Comparison of ENCODE assay signal across 13 mouse cellular contexts in genomic region chr4:136934746-136935613, GRCm38 (mm10). TPM values are rescaled to one million over a fixed set of nuclear protein-coding genes. Genes with fewer than 3 reads are reported as not detected.
A peak's percentile ranks its signal among the peaks of the same experiment; 100 is the strongest.
DNase-seq lines count a peak whose midpoint lies in the region; ATAC-seq lines count a peak whose summit lies in the region.
"Had no signal": no experiment of that assay in that cellular context is flagged by ENCODE, and none has a peak within 500 bp of the region (broad histone marks: within the 10 kb centered on the region; RNA-seq: fewer than 3 reads in every experiment).

No protein-coding gene starts in this region.

- intact Hi-C loops in gastrocnemius, postnatal 36 days (cut with DNase I): no loop called here
- intact Hi-C loops in left cerebral cortex, postnatal 36 days (cut with DNase I): no loop called here

- H3K36me3 ChIP-seq in liver, embryonic 11.5 days (ENCODE audit: control insufficient read depth, insufficient read depth, low read length): no peaks in the 10 kb centered on the region
- H3K36me3 ChIP-seq in embryonic facial prominence, embryonic 15.5 days: no peaks in the 10 kb centered on the region
- H3K36me3 ChIP-seq: heart, embryonic 13.5 days; limb, embryonic 13.5 days had no signal

- H3K4me2 ChIP-seq in liver, embryonic 11.5 days: no peak overlapping the region
- no peak overlapping the region for H3K4me2 ChIP-seq in embryonic facial prominence, embryonic 15.5 days (replicated peaks)
- H3K4me2 ChIP-seq: heart, embryonic 13.5 days; limb, embryonic 13.5 days had no signal

- H3K9ac ChIP-seq in liver, embryonic 11.5 days (ENCODE audit: low read depth, low read length): no peak overlapping the region
- no peak overlapping the region for H3K9ac ChIP-seq in embryonic facial prominence, embryonic 15.5 days
- H3K9ac ChIP-seq: heart, embryonic 13.5 days; limb, embryonic 13.5 days had no signal

- H3K9me3 ChIP-seq in liver, embryonic 11.5 days (ENCODE audit: control insufficient read depth, low read length): no peaks in the 10 kb centered on the region
- H3K9me3 ChIP-seq in embryonic facial prominence, embryonic 15.5 days (replicated peaks): no peaks in the 10 kb centered on the region
- H3K9me3 ChIP-seq: heart, embryonic 13.5 days; limb, embryonic 13.5 days had no signal

- peaks cover under 1% of the 10 kb centered on the region; the same call in 1 of the 2 replicates for H3K27me3 ChIP-seq in liver, embryonic 11.5 days (replicated peaks; ENCODE audit: control insufficient read depth, insufficient read depth, low read length)
- H3K27me3 ChIP-seq in embryonic facial prominence, embryonic 15.5 days: peaks cover 12% of the 10 kb centered on the region

- peak; percentile 37 for DNase-seq in gastrocnemius, postnatal 10 days
- DNase-seq in gastrocnemius, postnatal 36 days: no peak
- peak; percentile 44 for DNase-seq in liver
- DNase-seq in liver, embryonic 11.5 days (ENCODE audit: low spot score): no peak
- DNase-seq in lung, postnatal 14 days: peak; percentile 13
- no peak for DNase-seq in left cerebral cortex, postnatal 36 days (ENCODE audit: low spot score in 2 of 2)
- DNase-seq in testis, postnatal 14 days (ENCODE audit: low spot score): no peak
- DNase-seq: adrenal gland, postnatal 36 days; cerebellum, postnatal 36 days had no signal

- no peaks in the 10 kb centered on the region for H3K4me1 ChIP-seq in liver, embryonic 11.5 days (replicated peaks; ENCODE audit: control insufficient read depth, insufficient read depth, low read length)
- peaks cover 10% of the 10 kb centered on the region for H3K4me1 ChIP-seq in embryonic facial prominence, embryonic 15.5 days
- H3K4me1 ChIP-seq: limb, embryonic 13.5 days had no signal

- no peak overlapping the region for H3K4me3 ChIP-seq in liver, embryonic 11.5 days (ENCODE audit: low read depth, low read length)
- H3K4me3 ChIP-seq in embryonic facial prominence, embryonic 15.5 days (replicated peaks): no peak overlapping the region
- H3K4me3 ChIP-seq: heart, embryonic 13.5 days; limb, embryonic 13.5 days; myocyte had no signal

- no peak for ATAC-seq in liver, embryonic 11.5 days (replicated peaks; ENCODE audit: low FRiP score)
- peak; percentile 59; the same call in 1 of the 2 replicates for ATAC-seq in embryonic facial prominence, embryonic 15.5 days (ENCODE audit: insufficient number of reproducible peaks, low FRiP score, low TSS enrichment, low read depth)

- 53% methylated on average over 18 of the region's 18 CpGs for WGBS in liver, embryonic 11.5 days
- WGBS in embryonic facial prominence, embryonic 15.5 days: 41% methylated on average over 18 of the region's 18 CpGs

- H3K27ac ChIP-seq in liver, embryonic 11.5 days (ENCODE audit: low read depth, low read length): no peak overlapping the region
- H3K27ac ChIP-seq in embryonic facial prominence, embryonic 15.5 days (replicated peaks): no peak overlapping the region; the same call in 1 of the 2 replicates
- H3K27ac ChIP-seq: heart, embryonic 13.5 days; limb, embryonic 13.5 days had no signal

RNA-seq across cellular contexts. Expression of gene Epha8, which starts 21.6 kb away (rescaled TPM):
- under 1 TPM in 1 of 2 experiments, not detected in 1; 0.05 TPM for total RNA-seq in gastrocnemius, postnatal 10 days (2021)
- total RNA-seq in gastrocnemius, postnatal 36 days (2021): not detected
- 0.21 and 0.22 TPM in 2 replicates for polyA plus RNA-seq in liver, embryonic 11.5 days (2014; fragmentation: Nextera tagmentation; extraction: Ambion mirVana)
- polyA plus RNA-seq in embryonic facial prominence, embryonic 15.5 days (2015; fragmentation: Nextera tagmentation; extraction: Ambion mirVana): 1.1 and 2.0 TPM in 2 replicates
- 1 to 10 TPM; 4.7 to 5.5 TPM for total RNA-seq in left cerebral cortex, postnatal 36 days (2021)
- polyA plus RNA-seq: myocyte had no signal

RNA-seq across cellular contexts. Expression of gene C1qa, which starts 36.4 kb away (rescaled TPM):
- total RNA-seq in gastrocnemius, postnatal 10 days (2021): 10 to 100 TPM; 23.3 to 23.8 TPM
- total RNA-seq in gastrocnemius, postnatal 36 days (2021): 10 to 100 TPM in 1 of 2 experiments, 1 to 10 TPM in 1; 8.9 to 13.5 TPM
- 32.5 and 37.8 TPM in 2 replicates for polyA plus RNA-seq in liver, embryonic 11.5 days (2014; fragmentation: Nextera tagmentation; extraction: Ambion mirVana)
- polyA plus RNA-seq in embryonic facial prominence, embryonic 15.5 days (2015; fragmentation: Nextera tagmentation; extraction: Ambion mirVana): 47.5 and 52.1 TPM in 2 replicates
- 10 to 100 TPM; 49.6 to 50.7 TPM for total RNA-seq in left cerebral cortex, postnatal 36 days (2021)
- polyA plus RNA-seq: myocyte had no signal

RNA-seq across cellular contexts. Expression of gene C1qc, which starts 42.1 kb away (rescaled TPM):
- total RNA-seq in gastrocnemius, postnatal 10 days (2021): 10 to 100 TPM; 22.7 to 23.9 TPM
- total RNA-seq in gastrocnemius, postnatal 36 days (2021): 10 to 100 TPM in 1 of 2 experiments, 1 to 10 TPM in 1; 7.8 to 12.1 TPM
- 40.4 and 42.0 TPM in 2 replicates for polyA plus RNA-seq in liver, embryonic 11.5 days (2014; fragmentation: Nextera tagmentation; extraction: Ambion mirVana)
- polyA plus RNA-seq in embryonic facial prominence, embryonic 15.5 days (2015; fragmentation: Nextera tagmentation; extraction: Ambion mirVana): 44.1 and 46.0 TPM in 2 replicates
- total RNA-seq in left cerebral cortex, postnatal 36 days (2021): 10 to 100 TPM; 40.6 to 47.2 TPM
- polyA plus RNA-seq: myocyte had no signal

RNA-seq across cellular contexts. Expression of gene C1qb, which starts 49.0 kb away (rescaled TPM):
- 10 to 100 TPM; 22.0 to 23.2 TPM for total RNA-seq in gastrocnemius, postnatal 10 days (2021)
- 10 to 100 TPM in 1 of 2 experiments, 1 to 10 TPM in 1; 9.9 to 13.7 TPM for total RNA-seq in gastrocnemius, postnatal 36 days (2021)
- 77.7 and 81.2 TPM in 2 replicates for polyA plus RNA-seq in liver, embryonic 11.5 days (2014; fragmentation: Nextera tagmentation; extraction: Ambion mirVana)
- 85.7 and 86.5 TPM in 2 replicates for polyA plus RNA-seq in embryonic facial prominence, embryonic 15.5 days (2015; fragmentation: Nextera tagmentation; extraction: Ambion mirVana)
- total RNA-seq in left cerebral cortex, postnatal 36 days (2021): 10 to 100 TPM; 55.7 to 58.1 TPM
- polyA plus RNA-seq: myocyte had no signal

Comparison
In these comparisons a context has a peak if more than half of its experiments do, and no peak if none do; other contexts are left out.
1. DNase-seq: peak in gastrocnemius, postnatal 10 days (single experiment), liver (single experiment) and lung, postnatal 14 days (single experiment); none in gastrocnemius, postnatal 36 days (0 of 2), liver, embryonic 11.5 days (single experiment), left cerebral cortex, postnatal 36 days (0 of 2) and testis, postnatal 14 days (single experiment).
2. RNA of gene Epha8, which starts 21.6 kb away (total RNA-seq): 4.7 to 5.5 TPM in left cerebral cortex, postnatal 36 days; 0.05 TPM in gastrocnemius, postnatal 10 days and not detected in gastrocnemius, postnatal 36 days; every median in the first group is over 4 times any median in the second.